Comparison of ENCODE assay signal across 15 mouse cellular contexts in genomic region chr2:93704195-93704594, GRCm38 (mm10).
"Had no signal": no experiment of that assay in that cellular context is flagged by ENCODE, and none has a peak within 500 bp of the region (broad histone marks: within the 10 kb centered on the region; RNA-seq: fewer than 3 reads in every experiment).

No protein-coding gene starts in this region.

- H3K9me3 ChIP-seq: neural tube, embryonic 13.5 days; neural tube, embryonic 15.5 days; stomach, embryonic 15.5 days had no signal

- H3K4me1 ChIP-seq: stomach, embryonic 15.5 days had no signal

- H3K4me3 ChIP-seq: neural tube, embryonic 13.5 days; neural tube, embryonic 15.5 days; stomach, embryonic 15.5 days had no signal

- H3K9ac ChIP-seq: neural tube, embryonic 13.5 days; neural tube, embryonic 15.5 days; stomach, embryonic 15.5 days had no signal

- H3K27ac ChIP-seq: neural tube, embryonic 13.5 days; neural tube, embryonic 15.5 days; stomach, embryonic 15.5 days had no signal

- H3K36me3 ChIP-seq: stomach, embryonic 15.5 days had no signal

- DNase-seq: retina, postnatal 1 day; right cerebral cortex, adult 18-20 months; right cerebral cortex, postnatal 14 days; right cerebral cortex, postnatal 25 days; right cerebral cortex, postnatal 4 days; spleen, adult 18-20 months; thymus, adult 18-20 months; thymus, adult 2 months; thymus, postnatal 14 days; thymus, postnatal 25 days; thymus, postnatal 36 days; thymus, postnatal 4 days had no signal

- H3K27me3 ChIP-seq: neural tube, embryonic 13.5 days; neural tube, embryonic 15.5 days; stomach, embryonic 15.5 days had no signal

- H3K4me2 ChIP-seq: neural tube, embryonic 13.5 days; neural tube, embryonic 15.5 days; stomach, embryonic 15.5 days had no signal
